ENCODE assay signal across 7 mouse cellular contexts in genomic region chr9:90113651-90114566, GRCm38 (mm10). TPM values are rescaled to one million over a fixed set of nuclear protein-coding genes. Genes with fewer than 3 reads are reported as not detected.
DNase-seq lines count a peak whose midpoint lies in the region; ATAC-seq lines count a peak whose summit lies in the region.

No protein-coding gene starts in this region.

- ATAC-seq in embryonic facial prominence, embryonic 13.5 days (ENCODE audit: insufficient number of reproducible peaks, insufficient read depth, low FRiP score, low TSS enrichment, low read depth), result peak; percentile 78
- ATAC-seq in limb, embryonic 13.5 days (ENCODE audit: low FRiP score, low read depth), result peak; percentile 70
- ATAC-seq in midbrain, embryonic 16.5 days, result peak; percentile 74

- H3K9ac ChIP-seq in embryonic facial prominence, embryonic 13.5 days, result peak overlapping the region; percentile 94
- peak overlapping the region; percentile 99 for H3K9ac ChIP-seq in limb, embryonic 13.5 days
- H3K9ac ChIP-seq in midbrain, embryonic 16.5 days (ENCODE audit: low read depth, low read length), result peak overlapping the region; percentile 94

- WGBS in embryonic facial prominence, embryonic 13.5 days, result under 1% methylated on average over 82 of the region's 82 CpGs
- under 1% methylated on average over 82 of the region's 82 CpGs for WGBS in limb, embryonic 13.5 days
- whole genome bisulfite sequencing in midbrain, embryonic 16.5 days, result under 1% methylated on average over 82 of the region's 82 CpGs

- H3K4me3 ChIP-seq in embryonic facial prominence, embryonic 13.5 days, result peak overlapping the region; percentile 79
- peak overlapping the region; percentile 85 for H3K4me3 ChIP-seq in limb, embryonic 13.5 days
- peak overlapping the region; percentile 91 for H3K4me3 ChIP-seq in midbrain, embryonic 16.5 days (ENCODE audit: low read depth, low read length)

- no peaks in the 10 kb centered on the region for H3K9me3 ChIP-seq in embryonic facial prominence, embryonic 13.5 days
- H3K9me3 ChIP-seq in limb, embryonic 13.5 days, result no peaks in the 10 kb centered on the region
- no peaks in the 10 kb centered on the region for H3K9me3 ChIP-seq in midbrain, embryonic 16.5 days (replicated peaks; ENCODE audit: control insufficient read depth, low read length, poor library complexity, severe bottlenecking)

- peaks cover 14% of the 10 kb centered on the region for H3K4me1 ChIP-seq in embryonic facial prominence, embryonic 13.5 days
- peaks cover 16% of the 10 kb centered on the region for H3K4me1 ChIP-seq in limb, embryonic 13.5 days
- peaks cover 30% of the 10 kb centered on the region for H3K4me1 ChIP-seq in midbrain, embryonic 16.5 days (ENCODE audit: control insufficient read depth, insufficient read depth, low read length)

- peak overlapping the region; percentile 99 for H3K27ac ChIP-seq in embryonic facial prominence, embryonic 13.5 days
- peak overlapping the region; percentile 99 for H3K27ac ChIP-seq in limb, embryonic 13.5 days
- H3K27ac ChIP-seq in midbrain, embryonic 16.5 days (ENCODE audit: low read length), result peak overlapping the region; percentile 100

- H3K36me3 ChIP-seq in embryonic facial prominence, embryonic 13.5 days, result peaks cover 7% of the 10 kb centered on the region; the same call in 1 of the 2 replicates
- peaks cover 7% of the 10 kb centered on the region for H3K36me3 ChIP-seq in limb, embryonic 13.5 days
- H3K36me3 ChIP-seq in midbrain, embryonic 16.5 days (ENCODE audit: control insufficient read depth, insufficient read depth, low read length), result no peaks in the 10 kb centered on the region

- peak; percentile 92 to 93 for DNase-seq in adrenal gland, postnatal 36 days
- DNase-seq in heart, adult 18-20 months, result peak; percentile 91 to 95
- peak; percentile 92 to 93 for DNase-seq in kidney, adult 8-10 months
- peak; percentile 90 to 93 for DNase-seq in spleen, postnatal 10 days (ENCODE audit: low spot score in 2 of 2)

- no peaks in the 10 kb centered on the region for H3K27me3 ChIP-seq in embryonic facial prominence, embryonic 13.5 days
- H3K27me3 ChIP-seq in limb, embryonic 13.5 days, result peaks cover 2% of the 10 kb centered on the region; the same call in 1 of the 2 replicates
- H3K27me3 ChIP-seq in midbrain, embryonic 16.5 days (ENCODE audit: control insufficient read depth, insufficient read depth, low read depth, low read length), result no peaks in the 10 kb centered on the region

- H3K4me2 ChIP-seq in embryonic facial prominence, embryonic 13.5 days, result peak overlapping the region; percentile 83
- H3K4me2 ChIP-seq in limb, embryonic 13.5 days (replicated peaks), result peak overlapping the region; percentile 93
- H3K4me2 ChIP-seq in midbrain, embryonic 16.5 days (ENCODE audit: low read length), result peak overlapping the region; percentile 91

RNA-seq across cellular contexts. Expression of gene Morf4l1, which starts 0.7 kb away (rescaled TPM):
- total RNA-seq in adrenal gland, postnatal 36 days (2021), result 100 to 1,000 TPM; 341 to 364 TPM
- polyA plus RNA-seq in embryonic facial prominence, embryonic 13.5 days (2015; fragmentation: Nextera tagmentation; extraction: Ambion mirVana), result 516 and 565 TPM in 2 replicates
- total RNA-seq in heart, adult 18-20 months (2021), result 100 to 1,000 TPM; 259 to 276 TPM
- 546 and 559 TPM in 2 replicates for polyA plus RNA-seq in limb, embryonic 13.5 days (2015; fragmentation: Nextera tagmentation; extraction: Ambion mirVana)
- polyA plus RNA-seq in midbrain, embryonic 16.5 days (2015; fragmentation: Nextera tagmentation; extraction: Ambion mirVana), result 627 and 665 TPM in 2 replicates

RNA-seq across cellular contexts. Expression of gene Adamts7, which starts 49.0 kb away (rescaled TPM):
- total RNA-seq in adrenal gland, postnatal 36 days (2021), result 1 to 10 TPM; 4.6 to 6.9 TPM
- polyA plus RNA-seq in embryonic facial prominence, embryonic 13.5 days (2015; fragmentation: Nextera tagmentation; extraction: Ambion mirVana), result 20.0 and 21.5 TPM in 2 replicates
- total RNA-seq in heart, adult 18-20 months (2021), result 1 to 10 TPM; 7.6 to 8.4 TPM
- 18.6 and 21.6 TPM in 2 replicates for polyA plus RNA-seq in limb, embryonic 13.5 days (2015; fragmentation: Nextera tagmentation; extraction: Ambion mirVana)
- 7.0 and 8.8 TPM in 2 replicates for polyA plus RNA-seq in midbrain, embryonic 16.5 days (2015; fragmentation: Nextera tagmentation; extraction: Ambion mirVana)

RNA-seq across cellular contexts. Expression of gene Ctsh, which starts 60.0 kb away (rescaled TPM):
- 100 to 1,000 TPM; 128 to 170 TPM for total RNA-seq in adrenal gland, postnatal 36 days (2021)
- 16.4 and 18.9 TPM in 2 replicates for polyA plus RNA-seq in embryonic facial prominence, embryonic 13.5 days (2015; fragmentation: Nextera tagmentation; extraction: Ambion mirVana)
- 10 to 100 TPM; 52.3 to 60.5 TPM for total RNA-seq in heart, adult 18-20 months (2021)
- 18.7 and 21.5 TPM in 2 replicates for polyA plus RNA-seq in limb, embryonic 13.5 days (2015; fragmentation: Nextera tagmentation; extraction: Ambion mirVana)
- polyA plus RNA-seq in midbrain, embryonic 16.5 days (2015; fragmentation: Nextera tagmentation; extraction: Ambion mirVana), result 20.0 and 25.2 TPM in 2 replicates

Comparison
In these comparisons a context has a peak if more than half of its experiments do, and no peak if none do; other contexts are left out.
1. Peak in every context shown above with its lines: DNase-seq, ATAC-seq, H3K4me3 ChIP-seq and H3K27ac ChIP-seq.